Comparison of ENCODE assay signal across 8 mouse cellular contexts in the genomic region with DNA sequence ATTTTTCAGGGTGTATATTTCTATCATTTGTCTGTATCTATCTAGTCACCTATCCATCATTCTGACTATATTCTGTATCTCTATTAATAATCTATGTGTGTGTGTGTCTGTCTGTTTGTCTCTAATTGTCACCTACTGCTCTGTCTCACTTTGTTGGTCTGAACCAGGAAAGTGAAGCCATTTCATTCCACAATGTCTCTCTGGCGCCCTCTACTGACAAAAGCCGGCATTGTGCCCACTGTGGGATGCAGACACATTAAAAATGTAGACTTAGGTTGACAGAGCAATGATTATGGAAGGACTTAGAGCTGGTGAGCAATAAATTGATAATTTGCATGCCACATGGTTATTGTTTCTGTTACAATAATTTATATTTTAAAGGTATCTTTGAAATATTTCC. TPM values are rescaled to one million over a fixed set of nuclear protein-coding genes. Genes with fewer than 3 reads are reported as not detected.
DNase-seq lines count a peak whose midpoint lies in the region; TF ChIP-seq lines count a peak whose summit lies in the region.

No protein-coding gene starts in this region.

- no peaks in the 10 kb centered on the region for H3K79me3 ChIP-seq in C2C12 (ENCODE audit: low read depth)

- H3ac ChIP-seq in C2C12 (ENCODE audit: control insufficient read depth, insufficient read length, low read depth): no peak overlapping the region

- no peaks in the 10 kb centered on the region for H3K27me3 ChIP-seq in C2C12 (ENCODE audit: control insufficient read depth, insufficient read depth, insufficient read length)

- no peaks in the 10 kb centered on the region for H3K36me3 ChIP-seq in C2C12 (ENCODE audit: control insufficient read depth, insufficient read depth)

- no peak overlapping the region for H3K4me3 ChIP-seq in C2C12 (ENCODE audit: insufficient read depth, poor library complexity, severe bottlenecking)

- peak; percentile 87 to 88 for DNase-seq in adrenal gland, adult 18-20 months (ENCODE audit: low spot score in 2 of 2)
- peak; percentile 76 for DNase-seq in embryo, embryonic 11 days
- peak; percentile 86 for DNase-seq in heart, postnatal 4 days
- peak; percentile 91 for DNase-seq in layer of hippocampus, adult 9-10 months (ENCODE audit: low spot score)
- peak; percentile 91 for DNase-seq in lung, postnatal 36 days
- peak; percentile 88 to 90 for DNase-seq in right cerebral cortex, adult 2 months (ENCODE audit: low spot score in 2 of 2)
- DNase-seq in urinary bladder, postnatal 25 days (ENCODE audit: low spot score): peak; percentile 86

- H3K79me2 ChIP-seq in C2C12 (ENCODE audit: control insufficient read depth, insufficient read depth): no peaks in the 10 kb centered on the region

- TF ChIP-seq CTCF in C2C12 (IDR thresholded peaks at IDR 0.05; ENCODE audit: control insufficient read depth, insufficient read depth, insufficient read length): peak; percentile 54

TF ChIP-seq in C2C12, 6 proteins besides CTCF, POLR2A, EP300 and RAD21:
- no peak for TF ChIP-seq USF1 (IDR thresholded peaks at IDR 0.05; ENCODE audit: low read depth)
- TF ChIP-seq CEBPB (IDR thresholded peaks at IDR 0.05; ENCODE audit: low read depth): no peak
- TF ChIP-seq MYOG (IDR thresholded peaks at IDR 0.05; ENCODE audit: control insufficient read depth, extremely low read depth, insufficient read length): no peak
- no peak for TF ChIP-seq FOSL1 (IDR thresholded peaks at IDR 0.05; ENCODE audit: insufficient read depth, low read length, poor library complexity, severe bottlenecking)
- TF ChIP-seq MAX (IDR thresholded peaks at IDR 0.05): no peak
- TF ChIP-seq MYOD1 (IDR thresholded peaks at IDR 0.05; ENCODE audit: control insufficient read depth, insufficient read length, low read depth): no peak

RNA-seq across cellular contexts. Expression of a gene that starts 12.1 kb away (rescaled TPM):
- not detected for polyA plus RNA-seq in C2C12 (2012; fragmentation: generic; extraction: Trizol)
- not detected for total RNA-seq in adrenal gland, adult 18-20 months (2021)
- total RNA-seq in heart, postnatal 4 days (2021): not detected

RNA-seq across cellular contexts. Expression of a gene that starts 13.7 kb away (rescaled TPM):
- polyA plus RNA-seq in C2C12 (2012; fragmentation: generic; extraction: Trizol): 0.06 TPM
- total RNA-seq in adrenal gland, adult 18-20 months (2021): 1 to 10 TPM in 1 of 2 experiments, under 1 TPM in 1; 0.73 to 7.0 TPM
- total RNA-seq in heart, postnatal 4 days (2021): not detected

RNA-seq across cellular contexts. Expression of a gene that starts 32.6 kb away (rescaled TPM):
- not detected for polyA plus RNA-seq in C2C12 (2012; fragmentation: generic; extraction: Trizol)
- total RNA-seq in adrenal gland, adult 18-20 months (2021): not detected
- total RNA-seq in heart, postnatal 4 days (2021): not detected

RNA-seq across cellular contexts. Expression of a gene that starts 52.0 kb away (rescaled TPM):
- polyA plus RNA-seq in C2C12 (2012; fragmentation: generic; extraction: Trizol): not detected
- total RNA-seq in adrenal gland, adult 18-20 months (2021): not detected
- total RNA-seq in heart, postnatal 4 days (2021): not detected
